Comparison of ENCODE assay signal across 13 mouse cellular contexts in genomic region chr15:51720873-51721308, GRCm38 (mm10).
A peak's percentile ranks its signal among the peaks of the same experiment; 100 is the strongest.
DNase-seq lines count a peak whose midpoint lies in the region; ATAC-seq and TF ChIP-seq lines count a peak whose summit lies in the region.
"Had no signal": no experiment of that assay in that cellular context is flagged by ENCODE, and none has a peak within 500 bp of the region (broad histone marks: within the 10 kb centered on the region; RNA-seq: fewer than 3 reads in every experiment).

No protein-coding gene starts in this region.

- H3K27ac ChIP-seq in lung, embryonic 15.5 days, result 0 out of 2 replicates have a peak overlapping the region, but pooled peaks have one; percentile 6
- H3K27ac ChIP-seq in forebrain, embryonic 13.5 days, result no peak overlapping the region
- H3K27ac ChIP-seq in hindbrain, embryonic 16.5 days (ENCODE audit: low read depth, low read length), result no peak overlapping the region
- no peak overlapping the region for H3K27ac ChIP-seq in neural tube, embryonic 13.5 days (replicated peaks)
- no peak overlapping the region for H3K27ac ChIP-seq in heart, embryonic 10.5 days
- H3K27ac ChIP-seq in thymus, adult 2 months (ENCODE audit: control insufficient read depth, insufficient read depth, low read length), result no peak overlapping the region
- H3K27ac ChIP-seq: heart, embryonic 15.5 days; intestine, embryonic 15.5 days; liver, embryonic 13.5 days had no signal

- H3K27me3 ChIP-seq in lung, embryonic 15.5 days, result no peaks in the 10 kb centered on the region
- H3K27me3 ChIP-seq in forebrain, embryonic 13.5 days, result no peaks in the 10 kb centered on the region
- H3K27me3 ChIP-seq in hindbrain, embryonic 16.5 days (replicated peaks; ENCODE audit: control insufficient read depth, insufficient read depth, low read length), result no peaks in the 10 kb centered on the region
- no peaks in the 10 kb centered on the region for H3K27me3 ChIP-seq in neural tube, embryonic 13.5 days
- no peaks in the 10 kb centered on the region for H3K27me3 ChIP-seq in heart, embryonic 10.5 days (ENCODE audit: insufficient read depth, poor library complexity, severe bottlenecking)
- H3K27me3 ChIP-seq in thymus, adult 2 months (ENCODE audit: control insufficient read depth, insufficient read depth, low read length), result no peaks in the 10 kb centered on the region
- H3K27me3 ChIP-seq: heart, embryonic 15.5 days; intestine, embryonic 15.5 days; liver, embryonic 13.5 days had no signal

- H3K36me3 ChIP-seq in lung, embryonic 15.5 days, result no peaks in the 10 kb centered on the region
- no peaks in the 10 kb centered on the region for H3K36me3 ChIP-seq in forebrain, embryonic 13.5 days (ENCODE audit: poor library complexity, severe bottlenecking)
- H3K36me3 ChIP-seq in hindbrain, embryonic 16.5 days (ENCODE audit: control insufficient read depth, insufficient read depth, low read length), result no peaks in the 10 kb centered on the region
- no peaks in the 10 kb centered on the region for H3K36me3 ChIP-seq in neural tube, embryonic 13.5 days
- H3K36me3 ChIP-seq in heart, embryonic 10.5 days, result no peaks in the 10 kb centered on the region
- H3K36me3 ChIP-seq in thymus, adult 2 months (ENCODE audit: control insufficient read depth, insufficient read depth, low read length), result no peaks in the 10 kb centered on the region
- H3K36me3 ChIP-seq: heart, embryonic 15.5 days; intestine, embryonic 15.5 days; liver, embryonic 13.5 days had no signal

- 42% methylated on average over 9 of the region's 9 CpGs for WGBS in lung, embryonic 15.5 days
- 5% methylated on average over 9 of the region's 9 CpGs for WGBS in forebrain, embryonic 13.5 days
- WGBS in hindbrain, embryonic 16.5 days, result 14% methylated on average over 9 of the region's 9 CpGs
- 19% methylated on average over 9 of the region's 9 CpGs for WGBS in neural tube, embryonic 13.5 days
- 37% methylated on average over 9 of the region's 9 CpGs for WGBS in heart, embryonic 10.5 days
- WGBS in thymus, adult 2 months, result 80% methylated on average over 9 of the region's 9 CpGs

- ATAC-seq in lung, embryonic 15.5 days (ENCODE audit: borderline replicate concordance, extremely low read depth, low FRiP score, low TSS enrichment), result no peak
- ATAC-seq in forebrain, embryonic 13.5 days, result peak; percentile 89
- peak; percentile 86 for ATAC-seq in hindbrain, embryonic 16.5 days
- ATAC-seq in neural tube, embryonic 13.5 days (ENCODE audit: low read depth), result peak; percentile 63; the same call in 1 of the 2 replicates
- ATAC-seq: CD4-positive, CD25-positive, alpha-beta regulatory T cell, adult 4 months; intestine, embryonic 15.5 days had no signal

- no peak for TF ChIP-seq CTCF in thymus, adult 2 months (IDR thresholded peaks at IDR 0.05; ENCODE audit: borderline replicate concordance, control insufficient read depth, extremely low read depth, insufficient read depth, low read length, poor library complexity)

- H3K9ac ChIP-seq in lung, embryonic 15.5 days, result no peak overlapping the region
- no peak overlapping the region for H3K9ac ChIP-seq in forebrain, embryonic 13.5 days
- no peak overlapping the region for H3K9ac ChIP-seq in hindbrain, embryonic 16.5 days (ENCODE audit: low read depth, low read length)
- no peak overlapping the region for H3K9ac ChIP-seq in neural tube, embryonic 13.5 days
- H3K9ac ChIP-seq: heart, embryonic 15.5 days; intestine, embryonic 15.5 days; liver, embryonic 13.5 days had no signal

- no peak overlapping the region for H3K4me2 ChIP-seq in lung, embryonic 15.5 days
- peak overlapping the region; percentile 31 for H3K4me2 ChIP-seq in forebrain, embryonic 13.5 days
- H3K4me2 ChIP-seq in hindbrain, embryonic 16.5 days (ENCODE audit: low read length), result no peak overlapping the region
- H3K4me2 ChIP-seq in neural tube, embryonic 13.5 days, result no peak overlapping the region
- H3K4me2 ChIP-seq: heart, embryonic 15.5 days; intestine, embryonic 15.5 days; liver, embryonic 13.5 days had no signal

- no peaks in the 10 kb centered on the region for H3K9me3 ChIP-seq in lung, embryonic 15.5 days
- no peaks in the 10 kb centered on the region for H3K9me3 ChIP-seq in forebrain, embryonic 13.5 days (replicated peaks)
- no peaks in the 10 kb centered on the region for H3K9me3 ChIP-seq in hindbrain, embryonic 16.5 days (ENCODE audit: control insufficient read depth, low read length)
- H3K9me3 ChIP-seq in neural tube, embryonic 13.5 days, result no peaks in the 10 kb centered on the region
- no peaks in the 10 kb centered on the region for H3K9me3 ChIP-seq in heart, embryonic 10.5 days
- H3K9me3 ChIP-seq: heart, embryonic 15.5 days; intestine, embryonic 15.5 days; liver, embryonic 13.5 days had no signal

- no peak overlapping the region for H3K4me3 ChIP-seq in lung, embryonic 15.5 days
- no peak overlapping the region for H3K4me3 ChIP-seq in forebrain, embryonic 13.5 days
- no peak overlapping the region for H3K4me3 ChIP-seq in hindbrain, embryonic 16.5 days (ENCODE audit: low read length)
- no peak overlapping the region for H3K4me3 ChIP-seq in neural tube, embryonic 13.5 days
- H3K4me3 ChIP-seq in heart, embryonic 10.5 days, result no peak overlapping the region
- H3K4me3 ChIP-seq in thymus, adult 2 months (ENCODE audit: control insufficient read depth, insufficient read depth, low read length), result no peak overlapping the region
- H3K4me3 ChIP-seq: heart, embryonic 15.5 days; intestine, embryonic 15.5 days; liver, embryonic 13.5 days had no signal

- H3K4me1 ChIP-seq in lung, embryonic 15.5 days, result no peaks in the 10 kb centered on the region
- H3K4me1 ChIP-seq in forebrain, embryonic 13.5 days, result peaks cover 10% of the 10 kb centered on the region
- no peaks in the 10 kb centered on the region for H3K4me1 ChIP-seq in hindbrain, embryonic 16.5 days (ENCODE audit: control insufficient read depth, insufficient read depth, low read depth, low read length)
- peaks cover 7% of the 10 kb centered on the region for H3K4me1 ChIP-seq in neural tube, embryonic 13.5 days (replicated peaks)
- H3K4me1 ChIP-seq in heart, embryonic 10.5 days, result peaks cover 8% of the 10 kb centered on the region; the same call in 1 of the 2 replicates
- no peaks in the 10 kb centered on the region for H3K4me1 ChIP-seq in thymus, adult 2 months (replicated peaks; ENCODE audit: control insufficient read depth, insufficient read depth, low read length)
- H3K4me1 ChIP-seq: intestine, embryonic 15.5 days; liver, embryonic 13.5 days had no signal

- no peak for TF ChIP-seq POLR2A in thymus, adult 2 months (IDR thresholded peaks at IDR 0.05; ENCODE audit: control insufficient read depth, extremely low read depth, insufficient read depth, low read length, poor library complexity)

- DNase-seq in lung, postnatal 36 days, result no peak
- no peak for DNase-seq in heart, embryonic 10.5 days (ENCODE audit: low spot score)
- DNase-seq in thymus, adult 2 months, result no peak
- DNase-seq: gastrocnemius, postnatal 25 days; liver, embryonic 13.5 days; lung, postnatal 4 days had no signal
